Mouse (Mus musculus) forebrain, embryonic 11.5 days (tissue): ENCODE measurements around the gene Rnd1. TPM values are rescaled to one million over a fixed set of nuclear protein-coding genes. Genes with fewer than 3 reads are reported as not detected.

Experiments
- ATAC-seq: fragments of 200-750 bp; cut with Nextera tagmentation; replicated peaks from 2 replicates; pipeline ENCODE4 v1.8.0; 2017; ENCODE audit warnings: moderate TSS enrichment; ENCODE audit not compliant: low FRiP score
- DNase-seq: peaks from one replicate; pipeline ENCODE4 v3.0.0-alpha.2; 2017; ENCODE audit warnings: low spot score
- H3K27ac ChIP-seq: fragments of 300-500 bp; sonication (generic); 2 replicates; pipeline ENCODE4 v1.5.1; 2014; ENCODE audit warnings: low read depth, low read length
- H3K27me3 ChIP-seq: fragments of 300-500 bp; sonication (generic); 2 replicates; pipeline ENCODE4 v1.6.1; 2014; ENCODE audit warnings: mild to moderate bottlenecking, low read length, mixed read lengths; ENCODE audit not compliant: control insufficient read depth, insufficient read depth
- H3K36me3 ChIP-seq: fragments of 300-500 bp; sonication (generic); 2 replicates; pipeline ENCODE4 v1.6.1; 2014; ENCODE audit warnings: mild to moderate bottlenecking, low read length, moderate library complexity, mixed read lengths; ENCODE audit not compliant: control insufficient read depth, insufficient read depth
- H3K4me1 ChIP-seq: fragments of 300-500 bp; sonication (generic); replicated peaks from 2 replicates; pipeline ENCODE4 v1.6.1; 2014; ENCODE audit warnings: low read length, mixed read lengths; ENCODE audit not compliant: control insufficient read depth, insufficient read depth
- H3K4me2 ChIP-seq: fragments of 300-500 bp; sonication (generic); 2 replicates; pipeline ENCODE4 v1.6.1; 2014; ENCODE audit warnings: low read depth, mild to moderate bottlenecking, low read length, moderate library complexity, mixed read lengths; ENCODE audit not compliant: severe bottlenecking
- H3K4me3 ChIP-seq: fragments of 300-500 bp; sonication (generic); 2 replicates; pipeline ENCODE4 v1.5.1; 2014; ENCODE audit warnings: low read depth, low read length
- H3K9ac ChIP-seq: fragments of 300-500 bp; sonication (generic); 2 replicates; pipeline ENCODE4 v1.6.1; 2014; ENCODE audit warnings: low read length
- H3K9me3 ChIP-seq: fragments of 300-500 bp; sonication (generic); 2 replicates; pipeline ENCODE4 v1.6.1; 2016; ENCODE audit warnings: low read length, mixed read lengths; ENCODE audit not compliant: control insufficient read depth
- WGBS: fragments of 180-500 bp; shearing (Covaris S2); extraction: QIAGEN DNeasy Blood & Tissue Kit; methylation state at CpG from one replicate; pipeline ENCODE4 v1.1.7; 2014; 5-methylcytosine and 5-hydroxymethylcytosine counted together
- polyA plus RNA-seq: library from polyadenylated mRNA; unstranded; fragments of >200 nt; fragmentation: Nextera tagmentation; extraction: Ambion mirVana; gene quantifications from 2 replicates; pipeline ENCODE4 v1.2.1, GENCODE M21; 2014

Gene Rnd1
- polyA plus RNA-seq, 1 experiment from 2014 or later: 1.9 TPM

DNA sequence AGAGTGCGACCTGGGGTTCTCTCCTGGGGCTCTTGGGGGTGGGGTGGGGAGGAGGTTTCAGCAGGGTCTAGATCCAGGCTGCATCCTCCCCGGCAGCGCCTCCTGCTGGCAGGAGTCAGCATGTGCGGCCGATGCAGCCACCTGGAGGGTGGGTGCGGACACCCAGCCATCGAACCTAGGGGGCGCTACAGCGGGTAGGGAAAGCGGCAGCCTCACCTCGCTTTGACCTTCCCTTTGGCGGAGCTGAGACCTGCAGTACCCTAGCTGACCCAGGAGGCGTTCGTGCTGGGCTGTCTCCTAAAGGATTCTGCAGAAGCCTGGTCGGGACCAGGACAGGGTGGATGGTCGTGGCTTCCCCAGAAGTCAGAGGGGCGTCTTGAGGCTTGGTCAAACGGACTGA lies 45.8 kb downstream of the Rnd1 start:
- Histone ChIP-seq H3K27me3 (peaks cover 49% of the 10 kb centered on the region), H3K36me3 (no peaks in the 10 kb centered on the region), H3K4me2 (peak overlapping the region; percentile 97), H3K9me3 (no peaks in the 10 kb centered on the region), H3K4me3 (peak overlapping the region; percentile 83), H3K4me1 (peaks cover 42% of the 10 kb centered on the region), H3K27ac (0 out of 2 replicates have a peak overlapping the region, but pooled peaks have one; percentile 34), H3K9ac (peak overlapping the region; percentile 51; the same call in 1 of the 2 replicates)
- ATAC-seq (peak; percentile 19), DNase-seq (peak; percentile 91)
- WGBS: 2% methylated on average over 18 of the region's 18 CpGs

DNA sequence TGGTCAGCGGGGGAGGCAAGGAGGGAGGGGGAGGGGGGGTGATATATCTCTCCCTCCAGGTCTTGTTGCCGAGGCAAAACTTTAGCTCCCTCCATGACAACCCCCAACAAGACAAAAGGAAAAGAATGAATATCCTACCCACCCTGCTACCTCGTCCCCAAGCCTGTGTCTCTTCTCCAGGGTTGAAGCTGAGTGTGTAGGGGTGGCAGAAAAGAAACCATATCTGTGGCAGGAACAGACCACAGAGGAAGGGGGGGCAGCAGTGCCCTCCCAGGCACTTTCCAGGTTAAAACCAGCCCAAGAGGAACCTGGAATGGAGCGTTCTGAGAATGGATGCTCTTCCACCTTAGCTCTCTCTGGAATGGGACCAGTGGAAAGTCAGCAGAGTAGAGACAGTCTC lies 46.7 kb downstream of the Rnd1 start, which contains the start of gene Cacnb3:
Gene Cacnb3, plus strand, starts transcription at position 301 of the 400 bp plus-strand sequence.
- Histone ChIP-seq H3K4me2 (peak within 1 kb of the TSS; percentile 97; the same call in 1 of the 2 replicates), H3K9ac (peak within 1 kb of the TSS; percentile 51; the same call in 1 of the 2 replicates), H3K4me3 (peak within 1 kb of the TSS; percentile 83), H3K27me3 (peaks cover 45% of the 10 kb centered on the region), H3K27ac (no peak within 1 kb of the TSS), H3K9me3 (no peaks in the 10 kb centered on the region), H3K36me3 (no peaks in the 10 kb centered on the region), H3K4me1 (peaks cover 39% of the 10 kb centered on the region)
- no peak for ATAC-seq
- DNase-seq: no peak
- WGBS: 35% methylated on average over 4 of the region's 4 CpGs

DNA sequence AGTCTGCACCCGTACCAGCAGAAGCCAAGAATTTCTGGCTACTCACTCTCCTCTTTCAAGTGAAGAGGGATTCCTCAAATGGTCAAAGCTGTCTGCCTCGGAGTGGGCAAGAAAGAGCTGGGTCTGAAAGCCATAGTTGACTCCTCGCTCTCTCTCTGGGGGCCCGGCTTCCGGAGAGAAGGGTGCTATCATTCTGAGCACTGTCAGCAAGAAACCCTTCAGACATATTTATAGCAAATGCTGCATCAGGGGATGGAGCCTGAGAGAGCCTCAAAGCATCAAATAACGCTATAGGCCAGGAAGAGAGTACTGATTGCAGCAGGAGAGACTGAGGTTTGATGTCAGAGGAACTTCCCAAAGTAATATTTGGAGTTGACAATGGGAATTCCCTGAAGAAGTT lies 47.8 kb downstream of the Rnd1 start:
- WGBS: 57% methylated on average over 6 of the region's 6 CpGs
- Histone ChIP-seq H3K4me1 (peaks cover 38% of the 10 kb centered on the region), H3K27ac (no peak overlapping the region), H3K4me2 (no peak overlapping the region), H3K27me3 (peaks cover 45% of the 10 kb centered on the region), H3K9ac (no peak overlapping the region), H3K4me3 (no peak overlapping the region), H3K9me3 (no peaks in the 10 kb centered on the region), H3K36me3 (no peaks in the 10 kb centered on the region)
- DNase-seq: no peak
- no peak for ATAC-seq

DNA sequence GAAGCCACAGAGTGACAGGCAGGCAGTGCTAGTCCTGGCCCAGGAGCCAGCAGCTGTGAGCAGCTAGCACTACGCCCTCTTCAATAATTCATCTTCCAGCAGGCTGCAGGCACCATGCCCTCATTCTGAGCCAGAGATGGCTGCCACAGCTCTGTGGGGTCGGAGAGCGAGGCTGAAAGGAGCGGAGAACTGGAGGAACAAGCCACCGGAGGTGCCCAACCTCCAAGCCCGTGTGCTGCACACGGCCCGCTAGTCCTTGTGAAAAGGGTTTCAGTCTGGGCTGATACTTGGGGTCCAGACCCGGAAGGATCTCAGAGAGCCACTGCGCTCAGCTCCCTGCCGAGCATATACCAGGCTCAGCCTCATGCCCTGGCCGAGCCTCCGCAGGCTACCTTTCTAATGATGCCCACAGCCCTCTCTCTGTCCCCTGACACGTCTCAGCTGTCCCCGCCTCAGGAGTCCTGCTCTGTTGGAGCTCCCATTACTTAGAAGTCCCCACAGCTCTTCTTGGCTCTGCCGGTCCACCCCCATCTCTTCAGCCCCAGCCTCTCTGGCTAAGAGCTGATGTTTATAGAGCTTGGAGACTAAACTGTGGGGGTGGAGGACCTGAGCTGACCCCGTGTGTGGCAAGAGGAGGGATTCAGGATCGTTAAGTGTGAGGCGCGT lies 48.5 kb downstream of the Rnd1 start:
- Histone ChIP-seq H3K27me3 (peaks cover 38% of the 10 kb centered on the region), H3K36me3 (no peaks in the 10 kb centered on the region), H3K4me3 (peak overlapping the region; percentile 3; the same call in 1 of the 2 replicates), H3K27ac (no peak overlapping the region), H3K9ac (peak overlapping the region; percentile 45), H3K9me3 (no peaks in the 10 kb centered on the region), H3K4me1 (peaks cover 33% of the 10 kb centered on the region), H3K4me2 (peak overlapping the region; percentile 33; the same call in 1 of the 2 replicates)
- DNase-seq: peak; percentile 66
- WGBS: 10% methylated on average over 20 of the region's 20 CpGs
- no peak for ATAC-seq

DNA sequence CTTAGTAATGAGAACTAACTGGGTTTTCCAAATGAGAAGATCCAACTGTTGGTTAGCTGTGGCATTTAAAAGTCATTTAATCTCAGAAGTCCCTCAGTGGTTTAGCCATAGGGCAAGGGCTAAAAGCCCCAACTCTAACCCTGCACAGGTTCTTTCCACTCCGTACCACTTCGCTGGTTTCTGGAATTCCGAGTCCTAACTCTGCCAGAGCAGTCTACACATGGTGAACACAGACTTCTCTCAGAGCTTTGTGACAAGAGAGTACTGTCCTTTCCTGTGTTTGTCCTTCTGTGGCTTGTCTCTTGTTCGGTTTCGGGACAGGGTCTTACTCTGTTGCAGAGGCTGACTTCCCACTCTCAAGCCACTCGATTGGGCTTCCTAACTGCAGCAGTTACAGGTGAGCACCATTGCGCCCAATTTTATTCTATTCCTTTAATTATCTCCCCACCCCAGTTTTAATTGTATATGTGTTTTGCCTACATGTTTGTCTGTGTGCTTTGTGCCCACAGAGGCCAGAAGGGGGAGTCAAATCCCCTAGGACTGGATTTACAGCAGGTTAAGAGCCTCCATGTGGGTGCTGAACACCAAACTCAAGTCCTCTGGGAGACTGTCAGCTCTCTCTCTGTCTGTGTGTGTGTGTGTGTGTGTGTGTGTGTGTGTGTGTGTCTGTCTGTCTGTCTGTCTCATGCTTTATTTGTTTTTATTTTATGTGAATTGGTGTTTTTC lies 50.6 kb downstream of the Rnd1 start:
- WGBS: 80% methylated on average over 7 of the region's 7 CpGs
- no peaks in the 10 kb centered on the region for H3K36me3 ChIP-seq
- H3K9me3 ChIP-seq: no peaks in the 10 kb centered on the region
- no peak for ATAC-seq
- no peak for DNase-seq
- H3K9ac ChIP-seq: no peak overlapping the region
- H3K27ac ChIP-seq: no peak overlapping the region
- H3K27me3 ChIP-seq: peaks cover 24% of the 10 kb centered on the region
- no peak overlapping the region for H3K4me2 ChIP-seq
- H3K4me1 ChIP-seq: peaks cover 17% of the 10 kb centered on the region
- H3K4me3 ChIP-seq: no peak overlapping the region

DNA sequence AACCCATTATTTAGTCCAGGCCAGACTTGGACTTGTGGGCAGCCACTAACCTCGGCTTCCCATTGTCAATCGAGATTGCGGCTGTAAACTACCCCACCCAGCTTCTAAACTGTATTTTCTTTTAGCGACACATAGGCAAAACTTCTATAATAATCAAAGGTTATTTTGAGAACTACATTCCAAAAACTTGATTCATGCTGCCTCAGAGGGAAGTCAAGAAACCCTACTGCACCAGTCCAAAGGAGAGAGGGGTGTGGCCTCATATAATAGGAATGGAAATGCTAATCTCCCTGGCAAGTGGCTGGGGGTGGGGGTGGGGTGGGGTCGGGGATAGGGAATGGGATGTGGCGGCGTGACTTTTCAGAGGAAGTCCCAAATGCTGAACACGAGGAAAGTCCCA lies 51.2 kb downstream of the Rnd1 start:
- H3K27me3 ChIP-seq: peaks cover 18% of the 10 kb centered on the region
- H3K9me3 ChIP-seq: no peaks in the 10 kb centered on the region
- H3K27ac ChIP-seq: no peak overlapping the region
- DNase-seq (no peak), ATAC-seq (no peak)
- 31% methylated on average over 8 of the region's 8 CpGs for WGBS
- H3K36me3 ChIP-seq: no peaks in the 10 kb centered on the region
- H3K4me3 ChIP-seq: no peak overlapping the region
- H3K4me1 ChIP-seq: peaks cover 11% of the 10 kb centered on the region; the same call in 1 of the 2 replicates
- no peak overlapping the region for H3K9ac ChIP-seq
- H3K4me2 ChIP-seq: no peak overlapping the region

DNA sequence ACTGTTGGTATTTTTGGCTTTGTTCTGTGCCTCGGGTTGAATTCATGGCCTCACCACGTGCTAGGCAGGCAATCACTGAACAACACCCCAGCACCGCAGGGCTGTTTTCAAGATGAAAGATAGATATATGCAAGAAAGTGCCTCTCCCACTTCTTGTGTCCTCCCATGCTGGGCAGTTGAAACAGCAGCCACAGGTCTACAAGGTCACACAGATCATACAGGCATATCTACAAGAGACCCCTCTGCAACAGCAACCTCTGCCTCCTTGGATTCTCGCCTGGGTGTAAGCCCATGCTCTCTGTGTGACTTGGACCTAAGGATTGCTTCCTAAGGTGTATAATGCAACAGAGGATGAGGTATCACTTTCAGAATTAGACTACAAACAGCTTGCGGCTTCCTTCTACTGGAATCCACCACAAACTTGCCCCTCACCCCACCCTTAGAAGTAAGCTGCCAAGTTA lies 53.9 kb downstream of the Rnd1 start:
- Histone ChIP-seq H3K9ac (no peak overlapping the region), H3K27ac (no peak overlapping the region), H3K4me2 (no peak overlapping the region), H3K36me3 (no peaks in the 10 kb centered on the region), H3K27me3 (peaks cover 3% of the 10 kb centered on the region; the same call in 1 of the 2 replicates), H3K4me3 (no peak overlapping the region), H3K4me1 (peaks cover 5% of the 10 kb centered on the region; the same call in 1 of the 2 replicates), H3K9me3 (no peaks in the 10 kb centered on the region)
- ATAC-seq: no peak
- 54% methylated on average over 5 of the region's 5 CpGs for WGBS
- no peak for DNase-seq

DNA sequence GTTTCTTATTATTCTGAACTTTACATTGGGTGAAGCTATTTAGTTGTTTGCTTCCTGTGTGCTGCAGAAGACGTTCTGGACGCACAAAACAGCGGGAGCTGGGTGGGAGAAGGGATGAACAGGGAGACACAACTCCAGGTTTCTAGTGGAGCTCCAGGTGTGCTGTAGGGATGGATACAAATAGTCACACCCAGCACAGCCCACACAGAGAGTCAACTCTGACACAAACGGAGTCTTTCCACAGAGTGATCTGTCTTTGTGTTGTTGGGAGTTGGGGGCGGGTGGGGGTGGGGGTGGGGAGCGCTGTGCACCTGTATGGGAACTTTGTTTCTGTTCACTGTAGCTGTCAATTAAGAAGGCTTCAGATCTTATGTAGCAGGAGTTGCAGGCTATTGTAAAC lies 54.5 kb downstream of the Rnd1 start:
- Histone ChIP-seq H3K27ac (no peak overlapping the region), H3K4me1 (peaks cover 4% of the 10 kb centered on the region; the same call in 1 of the 2 replicates), H3K36me3 (no peaks in the 10 kb centered on the region), H3K4me3 (no peak overlapping the region), H3K27me3 (no peaks in the 10 kb centered on the region; the same call in 1 of the 2 replicates), H3K4me2 (no peak overlapping the region), H3K9ac (no peak overlapping the region), H3K9me3 (no peaks in the 10 kb centered on the region)
- ATAC-seq (no peak), DNase-seq (no peak)
- 14% methylated on average over 6 of the region's 6 CpGs for WGBS
